Mouse (Mus musculus): Measurements from ENCODE around the gene Pole2.

GRCm38 (mm10) chr12:69241405-69241770 lies 13.4 kb upstream of the Pole2 start:
- TF ChIP-seq CTCF (IDR thresholded peaks at IDR 0.05; ENCODE audit: control insufficient read depth, insufficient read depth, insufficient replicate concordance, low read depth, low read length): no peak
- no peak for TF ChIP-seq POLR2A (IDR thresholded peaks at IDR 0.05; ENCODE audit: control insufficient read depth, low read depth, low read length)

All from testis, adult 2 months (tissue).